Mouse (Mus musculus) liver, postnatal 0 days (tissue): ENCODE results near the gene 4933428G20Rik.

Source experiments
- CTCF ChIP-seq: sonication (generic); IDR thresholded peaks from 2 replicates; pipeline ENCODE4 v1.5.1; 2016; ENCODE audit warnings: antibody characterized with exemption, low read depth
- EP300 ChIP-seq: IDR thresholded peaks from 2 replicates; pipeline ENCODE4 v1.6.1; 2016; ENCODE audit warnings: antibody characterized with exemption, low read depth, mild to moderate bottlenecking

DNA sequence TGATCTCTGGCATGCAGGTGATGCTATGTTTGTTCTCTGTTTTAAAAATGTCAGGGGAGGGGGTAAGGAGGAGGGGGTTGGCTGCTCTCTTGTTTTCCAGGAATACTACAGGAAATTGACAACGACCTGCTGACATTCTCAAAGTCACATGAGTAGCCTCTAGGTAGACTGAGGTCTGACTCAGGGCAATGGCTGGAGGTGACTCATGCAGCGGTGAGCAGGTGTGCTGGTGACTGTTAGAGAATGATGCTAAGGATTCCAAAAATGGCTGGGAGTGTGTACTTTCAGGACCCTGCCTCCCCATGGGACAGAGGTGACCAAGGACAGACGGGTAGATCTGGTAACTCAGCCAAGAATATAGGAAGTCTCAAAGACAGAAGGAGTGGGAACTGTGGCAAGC is 8.1 kb upstream of the 4933428G20Rik start:
- TF ChIP-seq CTCF (no peak), EP300 (no peak)
